16 mouse cellular contexts compared by ENCODE assay signal in genomic region chr9:4803151-4803755, GRCm38 (mm10). TPM values are rescaled to one million over a fixed set of nuclear protein-coding genes. Genes with fewer than 3 reads are reported as not detected.
"Had no signal": no experiment of that assay in that cellular context is flagged by ENCODE, and none has a peak within 500 bp of the region (broad histone marks: within the 10 kb centered on the region; RNA-seq: fewer than 3 reads in every experiment).

No protein-coding gene starts in this region.

- H3K9ac ChIP-seq: limb, embryonic 12.5 days; liver, embryonic 13.5 days; liver, postnatal 0 days; lung, embryonic 15.5 days had no signal

- H3K4me3 ChIP-seq: layer of hippocampus, adult 2 months; limb, embryonic 12.5 days; liver, embryonic 13.5 days; lung, embryonic 15.5 days; megakaryocyte, embryonic 14.5 days had no signal

- H3K27me3 ChIP-seq: limb, embryonic 12.5 days; liver, embryonic 13.5 days; lung, embryonic 15.5 days; megakaryocyte, embryonic 14.5 days had no signal

- H3K36me3 ChIP-seq: limb, embryonic 12.5 days; liver, embryonic 13.5 days; lung, embryonic 15.5 days had no signal

- ATAC-seq: inflammation-experienced regulatory T-cells, adult 6 months; liver, postnatal 0 days had no signal

- H3K9me3 ChIP-seq: limb, embryonic 12.5 days; liver, embryonic 13.5 days; lung, embryonic 15.5 days; megakaryocyte, embryonic 14.5 days had no signal

- H3K27ac ChIP-seq: layer of hippocampus, adult 2 months; limb, embryonic 12.5 days; liver, embryonic 13.5 days; lung, embryonic 15.5 days; macrophage; stomach, postnatal 0 days had no signal

- DNase-seq: kidney, adult 11 months; kidney, postnatal 10 days; liver; liver, embryonic 13.5 days; liver, postnatal 0 days; lung, postnatal 14 days; right cerebral cortex, postnatal 25 days; thymus, postnatal 4 days had no signal

- H3K4me1 ChIP-seq: limb, embryonic 12.5 days; liver, embryonic 13.5 days; lung, embryonic 15.5 days; megakaryocyte, embryonic 14.5 days had no signal

- H3K4me2 ChIP-seq: limb, embryonic 12.5 days; liver, embryonic 13.5 days; lung, embryonic 15.5 days had no signal

RNA-seq across cellular contexts. Expression of gene Gria4, which starts 7.2 kb away (rescaled TPM):
- total RNA-seq: monocyte, adult 5-6 weeks had no signal
- polyA plus RNA-seq: inflammation-experienced regulatory T-cells, adult 6 months; macrophage had no signal
